Mouse (Mus musculus): Measurements from ENCODE around the gene Gm13420. TPM values are rescaled to one million over a fixed set of nuclear protein-coding genes. Genes with fewer than 3 reads are reported as not detected.
"Not testable (repeated sequence)": the region's sequence is repeated elsewhere in the genome, so short reads cannot be mapped to it uniquely, and the experiment has no call there.

Gene Gm13420
- polyA plus RNA-seq, 1 experiment from 2014 or later: not detected

DNA sequence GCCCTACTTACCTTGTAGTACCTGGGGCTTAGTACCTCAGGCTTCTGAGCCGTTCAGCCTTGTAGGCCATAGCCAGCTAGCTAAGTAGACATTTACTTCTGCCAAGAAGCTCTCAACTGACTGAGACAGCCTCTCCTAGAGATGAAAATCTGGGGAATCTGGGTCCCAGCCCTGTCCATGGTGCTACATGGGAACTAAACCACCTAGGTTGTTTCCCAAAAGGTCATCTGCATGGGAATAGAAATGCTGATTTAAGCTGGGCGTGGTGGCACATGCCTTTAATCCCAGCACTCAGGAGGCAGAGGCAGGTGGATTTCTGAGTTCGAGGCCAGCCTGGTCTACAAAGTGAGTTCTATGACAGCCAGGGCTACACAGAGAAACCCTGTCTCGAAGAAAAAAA lies 43.3 kb downstream of the Gm13420 start:
- not testable (repeated sequence) for H3K27ac ChIP-seq (replicated peaks in 1 of 2; ENCODE audit: control insufficient read depth in 1 of 2, insufficient read depth in 1 of 2, low read depth in 2 of 2, low read length in 2 of 2); H3K4me2 ChIP-seq (ENCODE audit: low read length); H3K4me3 ChIP-seq (ENCODE audit: control insufficient read depth in 1 of 2, insufficient read depth in 1 of 2, low read depth in 1 of 2, low read length in 2 of 2); H3K27me3 ChIP-seq (ENCODE audit: control insufficient read depth, insufficient read depth, low read length); ATAC-seq (ENCODE audit: insufficient number of reproducible peaks, insufficient read depth, low FRiP score, low read depth); H3K9me3 ChIP-seq (ENCODE audit: control insufficient read depth, low read length); H3K9ac ChIP-seq (ENCODE audit: low read length)
- H3K36me3 ChIP-seq (ENCODE audit: control insufficient read depth, insufficient read depth, low read length): peaks cover 82% of the 10 kb centered on the region
- peaks cover 7 to 13% of the 10 kb centered on the region in 2 experiments for H3K4me1 ChIP-seq (ENCODE audit: control insufficient read depth in 2 of 2, insufficient read depth in 2 of 2, low read length in 2 of 2)
- 90% methylated on average over 4 of the region's 4 CpGs for WGBS

DNA sequence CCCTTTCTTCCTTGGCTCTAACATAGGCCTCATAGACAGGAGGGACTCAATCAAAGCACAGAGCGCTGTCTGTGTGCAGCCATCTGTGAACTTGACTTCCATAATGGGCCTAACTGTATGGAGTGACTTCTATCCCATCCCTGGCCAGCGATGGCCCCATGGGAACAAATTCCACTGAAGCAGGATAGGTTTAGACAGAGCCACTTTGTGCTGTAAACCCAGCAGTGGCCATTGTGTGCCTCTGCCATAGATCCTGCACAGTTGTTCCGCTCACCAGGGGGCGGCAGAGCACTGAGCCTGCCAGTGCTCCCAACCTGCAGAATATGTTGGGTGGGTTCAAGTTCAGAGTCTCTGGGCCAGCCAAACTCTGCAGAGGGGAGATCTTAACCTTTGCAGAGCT lies 43.8 kb downstream of the Gm13420 start:
- WGBS: 82% methylated on average over 4 of the region's 4 CpGs
- Histone ChIP-seq H3K9me3 (ENCODE audit: control insufficient read depth, low read length) (no peaks in the 10 kb centered on the region), H3K4me2 (ENCODE audit: low read length) (no peak overlapping the region), H3K27me3 (ENCODE audit: control insufficient read depth, insufficient read depth, low read length) (no peaks in the 10 kb centered on the region), H3K4me1 (ENCODE audit: control insufficient read depth in 2 of 2, insufficient read depth in 2 of 2, low read length in 2 of 2) (peaks cover 7 to 11% of the 10 kb centered on the region in 2 experiments; a peak in 3 of 4 replicates), H3K27ac (replicated peaks in 1 of 2; ENCODE audit: control insufficient read depth in 1 of 2, insufficient read depth in 1 of 2, low read depth in 2 of 2, low read length in 2 of 2) (no peak overlapping the region), H3K9ac (ENCODE audit: low read length) (no peak overlapping the region), H3K36me3 (ENCODE audit: control insufficient read depth, insufficient read depth, low read length) (peaks cover 82% of the 10 kb centered on the region), H3K4me3 (ENCODE audit: control insufficient read depth in 1 of 2, insufficient read depth in 1 of 2, low read depth in 1 of 2, low read length in 2 of 2) (no peak overlapping the region)
- no peak for ATAC-seq (ENCODE audit: insufficient number of reproducible peaks, insufficient read depth, low FRiP score, low read depth)

DNA sequence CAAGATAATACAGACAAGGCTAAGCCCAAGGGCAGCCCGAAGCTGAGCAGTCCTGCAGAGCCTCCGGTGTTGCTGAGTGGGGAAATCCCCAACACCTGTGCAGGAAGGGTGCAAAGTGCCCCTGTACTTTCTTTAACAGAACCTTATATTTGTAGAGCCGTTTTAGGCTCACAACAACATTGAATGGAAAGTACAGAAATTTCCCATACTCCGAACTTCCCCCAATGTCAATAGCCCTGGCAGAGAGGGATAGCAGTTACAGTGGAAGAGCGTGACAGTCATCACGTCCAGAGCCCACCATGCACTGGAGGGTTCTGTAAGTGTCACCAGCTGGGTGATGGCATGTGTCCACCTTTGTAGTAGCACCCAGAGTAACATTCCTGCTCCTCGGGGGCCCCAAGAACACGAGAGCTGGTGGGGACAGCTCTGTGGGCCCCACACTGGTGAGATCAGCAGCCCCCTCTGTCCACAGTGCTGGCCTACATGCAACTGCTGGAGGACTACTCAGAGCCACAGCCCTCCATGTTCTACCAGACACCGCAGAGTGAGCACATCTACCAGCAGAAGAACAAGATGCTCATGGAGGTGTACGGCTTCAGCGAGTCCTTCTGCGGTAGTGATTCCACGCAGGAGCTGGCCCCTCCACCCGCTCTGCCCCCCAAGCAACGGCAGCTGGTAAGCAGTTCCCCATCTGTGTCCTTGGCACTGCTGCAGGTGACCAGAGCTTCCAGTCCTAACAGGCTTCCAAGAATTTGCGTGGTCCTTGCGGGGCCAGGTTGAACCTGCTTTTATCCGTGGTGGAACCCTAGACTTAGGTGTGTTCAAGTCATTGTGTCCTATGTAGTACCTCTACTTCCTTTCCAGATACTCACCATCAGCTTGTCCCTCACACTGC lies 44.5 kb downstream of the Gm13420 start:
- H3K4me2 ChIP-seq (ENCODE audit: low read length): no peak overlapping the region
- WGBS: 89% methylated on average over 18 of the region's 18 CpGs
- no peaks in the 10 kb centered on the region for H3K27me3 ChIP-seq (ENCODE audit: control insufficient read depth, insufficient read depth, low read length)
- no peaks in the 10 kb centered on the region for H3K9me3 ChIP-seq (ENCODE audit: control insufficient read depth, low read length)
- no peak overlapping the region for H3K27ac ChIP-seq (replicated peaks in 1 of 2; ENCODE audit: control insufficient read depth in 1 of 2, insufficient read depth in 1 of 2, low read depth in 2 of 2, low read length in 2 of 2)
- H3K36me3 ChIP-seq (ENCODE audit: control insufficient read depth, insufficient read depth, low read length): peaks cover 83% of the 10 kb centered on the region
- no peak overlapping the region for H3K9ac ChIP-seq (ENCODE audit: low read length)
- H3K4me3 ChIP-seq (ENCODE audit: control insufficient read depth in 1 of 2, insufficient read depth in 1 of 2, low read depth in 1 of 2, low read length in 2 of 2): no peak overlapping the region
- H3K4me1 ChIP-seq (ENCODE audit: control insufficient read depth in 2 of 2, insufficient read depth in 2 of 2, low read length in 2 of 2): peaks cover 4 to 7% of the 10 kb centered on the region in 2 experiments; a peak in 3 of 4 replicates
- ATAC-seq (ENCODE audit: insufficient number of reproducible peaks, insufficient read depth, low FRiP score, low read depth): no peak

DNA sequence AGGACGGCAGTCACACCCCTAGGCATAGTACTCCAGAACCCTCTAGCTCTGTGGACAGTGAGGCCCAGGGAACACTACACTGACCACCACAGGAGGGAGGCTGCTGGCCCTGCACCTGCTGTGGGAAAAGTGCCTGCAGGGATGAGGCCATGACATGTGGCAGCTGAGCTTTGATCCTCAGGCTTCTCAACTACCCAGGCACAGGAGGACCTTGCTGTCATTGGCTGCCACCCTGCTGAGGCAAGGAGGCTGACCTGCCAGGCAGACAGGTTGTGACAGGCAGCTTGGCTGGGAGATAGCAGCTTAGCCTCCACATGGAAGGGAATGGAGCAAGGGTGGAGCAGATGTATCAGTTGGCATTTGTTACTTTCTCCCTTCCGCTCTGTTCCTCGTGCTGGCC lies 46.0 kb downstream of the Gm13420 start:
- no peak overlapping the region for H3K9ac ChIP-seq (ENCODE audit: low read length)
- H3K9me3 ChIP-seq (ENCODE audit: control insufficient read depth, low read length): no peaks in the 10 kb centered on the region
- H3K27me3 ChIP-seq (ENCODE audit: control insufficient read depth, insufficient read depth, low read length): no peaks in the 10 kb centered on the region
- H3K36me3 ChIP-seq (ENCODE audit: control insufficient read depth, insufficient read depth, low read length): peaks cover 86% of the 10 kb centered on the region
- no peaks in the 10 kb centered on the region for H3K4me1 ChIP-seq (ENCODE audit: control insufficient read depth in 2 of 2, insufficient read depth in 2 of 2, low read length in 2 of 2)
- H3K4me3 ChIP-seq (ENCODE audit: control insufficient read depth in 1 of 2, insufficient read depth in 1 of 2, low read depth in 1 of 2, low read length in 2 of 2): no peak overlapping the region
- no peak overlapping the region for H3K4me2 ChIP-seq (ENCODE audit: low read length)
- H3K27ac ChIP-seq (replicated peaks in 1 of 2; ENCODE audit: control insufficient read depth in 1 of 2, insufficient read depth in 1 of 2, low read depth in 2 of 2, low read length in 2 of 2): no peak overlapping the region
- 74% methylated on average over 3 of the region's 3 CpGs for whole genome bisulfite sequencing
- no peak for ATAC-seq (ENCODE audit: insufficient number of reproducible peaks, insufficient read depth, low FRiP score, low read depth)

DNA sequence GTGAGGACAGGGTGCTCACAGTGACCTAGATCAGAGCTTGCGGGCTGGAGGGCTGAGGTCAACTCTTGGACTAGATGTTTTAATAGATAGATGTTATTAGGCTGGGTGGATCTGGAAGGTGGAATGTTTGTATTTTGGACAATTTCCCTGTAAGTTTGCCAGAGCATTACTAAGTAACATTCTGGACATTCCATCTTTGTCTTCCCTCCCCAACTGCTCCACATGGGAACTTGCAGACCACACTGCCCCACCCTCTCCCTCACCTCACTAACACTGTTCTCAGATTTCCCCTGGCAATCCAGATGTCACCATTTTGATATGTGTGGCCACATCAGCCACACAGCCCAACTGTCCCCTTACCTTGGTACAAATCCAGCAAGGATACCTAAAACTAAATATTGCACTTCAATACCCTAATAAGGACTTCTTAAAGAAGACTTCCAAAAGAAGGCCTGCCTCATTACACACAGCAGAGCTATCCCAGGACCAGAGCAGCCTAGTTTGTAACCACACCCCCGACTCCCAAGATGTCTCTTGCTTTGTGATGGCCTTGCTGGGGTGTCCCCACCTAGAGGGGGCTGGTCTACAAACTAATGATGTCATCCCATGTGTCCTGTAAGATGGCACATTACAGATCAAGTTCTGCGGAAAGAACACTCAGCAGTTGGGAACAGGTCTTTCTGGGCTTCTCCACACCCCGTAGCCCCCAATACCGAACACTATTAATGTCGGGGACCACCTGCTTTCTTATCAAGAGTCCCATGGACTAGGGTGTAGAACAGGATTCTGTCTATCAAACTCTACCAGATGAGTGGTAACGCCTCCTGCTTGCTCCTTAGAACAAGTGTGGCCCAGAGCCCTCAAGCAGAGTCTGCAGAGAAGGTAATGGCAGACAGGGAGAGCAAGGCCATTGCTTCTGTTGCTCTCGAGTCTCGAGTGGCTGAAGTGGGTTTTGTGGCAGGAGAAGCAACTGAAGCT lies 48.1 kb downstream of the Gm13420 start:
- no peak overlapping the region for H3K9ac ChIP-seq (ENCODE audit: low read length)
- no peak for ATAC-seq (ENCODE audit: insufficient number of reproducible peaks, insufficient read depth, low FRiP score, low read depth)
- no peak overlapping the region for H3K4me2 ChIP-seq (ENCODE audit: low read length)
- H3K4me3 ChIP-seq (ENCODE audit: control insufficient read depth in 1 of 2, insufficient read depth in 1 of 2, low read depth in 1 of 2, low read length in 2 of 2): no peak overlapping the region
- H3K27me3 ChIP-seq (ENCODE audit: control insufficient read depth, insufficient read depth, low read length): no peaks in the 10 kb centered on the region
- WGBS: 85% methylated on average over 9 of the region's 9 CpGs
- peaks cover 95% of the 10 kb centered on the region for H3K36me3 ChIP-seq (ENCODE audit: control insufficient read depth, insufficient read depth, low read length)
- no peaks in the 10 kb centered on the region for H3K4me1 ChIP-seq (ENCODE audit: control insufficient read depth in 2 of 2, insufficient read depth in 2 of 2, low read length in 2 of 2)
- H3K27ac ChIP-seq (replicated peaks in 1 of 2; ENCODE audit: control insufficient read depth in 1 of 2, insufficient read depth in 1 of 2, low read depth in 2 of 2, low read length in 2 of 2): no peak overlapping the region
- H3K9me3 ChIP-seq (ENCODE audit: control insufficient read depth, low read length): no peaks in the 10 kb centered on the region

DNA sequence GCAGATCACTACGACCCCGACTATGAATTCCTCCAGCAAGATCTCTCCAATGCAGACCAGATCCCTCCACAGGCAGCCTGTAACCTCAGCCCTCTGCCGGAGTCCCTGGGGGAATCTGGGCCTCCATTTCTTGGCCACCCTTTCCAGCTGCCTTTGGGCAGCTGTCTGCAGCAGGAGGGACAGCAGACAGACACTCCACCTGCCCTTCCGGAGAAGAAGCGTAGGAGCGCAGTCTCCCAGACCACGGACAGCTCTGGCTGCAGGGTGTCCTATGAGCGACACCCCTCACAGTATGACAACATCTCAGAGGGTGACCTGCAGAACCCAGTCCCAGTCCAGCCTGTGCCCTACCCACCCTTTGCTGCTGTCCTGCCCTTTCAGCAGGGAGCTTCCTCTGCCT lies 49.3 kb downstream of the Gm13420 start:
- Histone ChIP-seq H3K27me3 (ENCODE audit: control insufficient read depth, insufficient read depth, low read length) (no peaks in the 10 kb centered on the region), H3K4me1 (ENCODE audit: control insufficient read depth in 2 of 2, insufficient read depth in 2 of 2, low read length in 2 of 2) (no peaks in the 10 kb centered on the region), H3K27ac (replicated peaks in 1 of 2; ENCODE audit: control insufficient read depth in 1 of 2, insufficient read depth in 1 of 2, low read depth in 2 of 2, low read length in 2 of 2) (no peak overlapping the region), H3K4me2 (ENCODE audit: low read length) (no peak overlapping the region), H3K9ac (ENCODE audit: low read length) (no peak overlapping the region), H3K36me3 (ENCODE audit: control insufficient read depth, insufficient read depth, low read length) (peaks cover 92% of the 10 kb centered on the region), H3K4me3 (ENCODE audit: control insufficient read depth in 1 of 2, insufficient read depth in 1 of 2, low read depth in 1 of 2, low read length in 2 of 2) (no peak overlapping the region), H3K9me3 (ENCODE audit: control insufficient read depth, low read length) (no peaks in the 10 kb centered on the region)
- 96% methylated on average over 8 of the region's 8 CpGs for WGBS
- no peak for ATAC-seq (ENCODE audit: insufficient number of reproducible peaks, insufficient read depth, low FRiP score, low read depth)

DNA sequence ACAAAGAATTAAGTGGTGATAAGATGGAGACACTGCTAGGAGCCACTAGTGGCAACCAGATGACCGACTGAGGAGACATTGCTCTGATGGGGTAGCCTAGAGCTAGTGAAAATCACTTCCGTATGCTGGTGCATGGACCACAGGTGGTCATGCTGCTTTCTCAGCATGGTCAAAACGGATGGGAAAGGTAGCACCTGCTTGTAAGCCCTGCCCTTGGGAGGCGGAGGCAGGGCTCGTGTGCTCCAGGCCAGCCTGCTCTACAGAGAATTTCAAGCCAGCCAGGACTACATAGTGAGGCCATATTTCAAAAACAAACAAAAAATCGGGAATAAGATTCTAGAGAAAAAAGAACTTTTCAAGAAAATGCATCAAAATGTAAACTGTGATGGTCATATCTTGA lies 50.1 kb downstream of the Gm13420 start:
- Histone ChIP-seq H3K4me3 (ENCODE audit: control insufficient read depth in 1 of 2, insufficient read depth in 1 of 2, low read depth in 1 of 2, low read length in 2 of 2) (no peak overlapping the region), H3K9me3 (ENCODE audit: control insufficient read depth, low read length) (no peaks in the 10 kb centered on the region), H3K4me1 (ENCODE audit: control insufficient read depth in 2 of 2, insufficient read depth in 2 of 2, low read length in 2 of 2) (no peaks in the 10 kb centered on the region), H3K4me2 (ENCODE audit: low read length) (no peak overlapping the region), H3K9ac (ENCODE audit: low read length) (no peak overlapping the region), H3K27me3 (ENCODE audit: control insufficient read depth, insufficient read depth, low read length) (no peaks in the 10 kb centered on the region), H3K36me3 (ENCODE audit: control insufficient read depth, insufficient read depth, low read length) (peaks cover 90% of the 10 kb centered on the region), H3K27ac (replicated peaks in 1 of 2; ENCODE audit: control insufficient read depth in 1 of 2, insufficient read depth in 1 of 2, low read depth in 2 of 2, low read length in 2 of 2) (no peak overlapping the region)
- no peak for ATAC-seq (ENCODE audit: insufficient number of reproducible peaks, insufficient read depth, low FRiP score, low read depth)
- WGBS: 78% methylated on average over 6 of the region's 6 CpGs

Measured in heart, embryonic 14.5 days (tissue).